Mouse (Mus musculus) embryo, embryonic 11 days (tissue): Measurements from ENCODE around the gene Osgep.
A peak's percentile ranks its signal among the peaks of the same experiment; 100 is the strongest.
"Not testable (repeated sequence)": the region's sequence is repeated elsewhere in the genome, so short reads cannot be mapped to it uniquely, and the experiment has no call there.

Source experiments
- DNase-seq: peaks from one replicate; pipeline ENCODE4 v3.0.0-alpha.2; 2015

Osgep gene

GRCm38 (mm10) chr14:50930754-50931492 is 6.2 kb upstream of the Osgep start, which contains the start of the genes Pip4p1 and Pnp:
Gene Pip4p1 (minus strand): TSS chr14:50930856.
Gene Pnp (plus strand): TSS chr14:50931082.
- peak; percentile 100 for DNase-seq

GRCm38 (mm10) chr14:50930377-50930753 is 5.7 kb upstream of the Osgep start:
- no peak for DNase-seq

- DNase-seq: peak; percentile 6
Observed at GRCm38 (mm10) chr14:50929951-50930350, 5.3 kb upstream of the Osgep start.

DNA sequence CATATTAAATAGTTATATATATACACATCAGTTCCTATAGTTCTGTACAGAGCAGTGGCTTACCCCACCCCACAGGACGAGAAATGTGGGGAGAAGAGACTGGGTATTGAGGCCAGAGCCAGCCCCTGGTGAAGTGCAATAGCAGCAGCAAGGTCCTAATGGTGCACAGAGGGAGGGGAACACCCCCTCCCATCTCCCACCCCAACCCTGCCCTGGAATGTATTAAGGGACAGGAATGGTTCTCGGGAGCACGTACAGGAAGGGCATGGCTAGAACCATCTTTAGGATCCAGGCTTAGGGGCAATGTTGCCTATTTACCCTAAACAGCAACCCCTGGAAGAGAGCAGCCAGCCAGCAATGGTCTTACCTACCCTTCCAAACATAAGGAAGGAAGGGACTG is 2.7 kb upstream of the Osgep start:
- DNase-seq: no peak

GRCm38 (mm10) chr14:50925111-50925920 is 623 bp upstream of the Osgep start:
- peak; percentile 25 for DNase-seq

- DNase-seq: not testable (repeated sequence)
Observed at GRCm38 (mm10) chr14:50923437-50923836, 1.3 kb downstream of the Osgep start.

DNA sequence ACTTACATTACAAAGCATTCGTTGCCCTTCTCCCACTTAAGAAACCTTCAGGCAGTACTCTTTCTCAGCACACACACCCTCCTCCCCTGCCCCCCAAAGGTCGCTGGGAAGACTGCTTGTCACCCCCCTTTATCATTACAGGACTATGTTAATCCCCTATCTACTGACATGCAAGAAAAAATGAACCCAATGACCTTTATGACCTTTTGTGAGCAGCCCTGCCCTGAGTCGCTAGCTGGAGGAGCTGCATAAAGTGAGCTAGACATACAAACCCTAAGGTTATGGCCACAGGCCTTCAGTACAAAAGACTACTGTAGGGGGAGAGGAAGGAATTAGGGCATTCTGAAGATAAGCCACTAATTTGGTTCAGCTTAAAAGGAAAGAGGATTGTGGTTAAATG is 13.3 kb downstream of the Osgep start:
- DNase-seq: no peak

GRCm38 (mm10) chr14:50908126-50908525 is 16.6 kb downstream of the Osgep start:
- DNase-seq: no peak

- DNase-seq: not testable (repeated sequence)
Observed at GRCm38 (mm10) chr14:50905327-50905726, 19.4 kb downstream of the Osgep start.

DNA sequence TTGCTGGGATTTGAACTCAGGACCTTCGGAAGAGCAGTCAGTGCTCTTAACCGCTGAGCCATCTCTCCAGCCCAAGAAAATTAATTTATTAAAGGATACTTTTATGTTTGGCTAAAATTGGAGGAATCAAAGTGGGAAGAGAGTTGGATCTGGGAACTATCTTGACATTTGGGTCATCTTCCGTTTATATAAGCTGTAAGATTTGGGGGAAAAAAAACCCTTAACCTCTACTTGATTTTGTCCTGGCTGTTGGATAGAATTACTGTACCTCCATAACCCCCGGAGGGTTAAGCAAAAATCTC is 19.9 kb downstream of the Osgep start:
- DNase-seq: no peak

- DNase-seq: peak; percentile 80
Observed at GRCm38 (mm10) chr14:50903973-50904827, 20.5 kb downstream of the Osgep start.

GRCm38 (mm10) chr14:50897992-50898391 is 26.7 kb downstream of the Osgep start:
- DNase-seq: not testable (repeated sequence)

DNA sequence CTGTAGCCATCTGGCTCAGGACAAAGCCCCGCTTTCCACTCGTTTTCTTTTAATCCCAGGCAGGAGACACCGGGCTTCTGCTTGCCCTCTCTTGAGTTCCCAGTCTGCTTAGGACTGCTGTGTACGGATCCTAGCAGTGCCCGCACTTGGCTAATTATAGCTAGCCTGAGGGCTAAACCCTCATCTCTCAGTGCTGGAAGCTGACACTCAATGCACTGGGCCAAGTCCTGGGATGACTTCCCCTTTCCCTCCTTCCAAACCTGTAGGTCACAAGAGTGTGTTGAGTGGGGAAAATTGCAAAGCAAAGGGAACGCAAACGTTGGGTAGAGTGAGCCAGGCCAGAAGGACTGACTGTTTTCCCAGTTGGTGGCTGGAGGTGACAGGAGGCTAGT is 27.3 kb downstream of the Osgep start, which contains the start of gene Klhl33:
TSS of gene Klhl33 (minus strand) at position 134 of the 392 bp plus-strand sequence.
- peak; percentile 9 for DNase-seq

DNA sequence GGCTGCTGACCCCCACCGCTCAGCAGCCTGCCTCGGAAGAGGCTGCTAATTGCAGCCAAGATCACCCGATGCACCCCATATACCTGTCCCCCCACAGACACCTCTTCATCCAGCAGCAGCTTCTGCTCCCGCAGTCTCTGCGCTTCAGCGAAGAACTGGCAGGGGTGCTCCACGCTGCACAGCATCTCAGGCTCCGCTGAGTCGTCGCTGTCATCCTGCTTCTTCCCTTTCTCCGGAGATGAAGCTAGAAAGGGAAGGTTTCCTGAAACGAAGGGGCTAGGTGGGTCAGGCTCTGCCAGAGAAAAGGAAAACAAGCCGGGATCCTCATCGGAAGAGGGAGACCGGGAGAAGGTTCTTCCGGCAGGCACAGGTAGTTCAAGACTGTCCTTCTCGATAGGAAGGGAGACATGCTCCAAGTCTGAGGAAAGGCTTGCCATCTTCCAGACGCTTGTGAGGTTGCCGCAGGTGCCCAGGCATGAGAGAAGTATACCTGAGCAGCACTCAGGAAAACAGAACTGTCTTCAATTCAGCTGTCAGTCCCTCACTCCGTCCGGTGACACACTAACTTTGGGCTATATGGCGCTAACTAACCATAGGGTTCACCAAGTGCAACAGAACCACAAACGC is 27.8 kb downstream of the Osgep start:
- DNase-seq: peak; percentile 22

DNA sequence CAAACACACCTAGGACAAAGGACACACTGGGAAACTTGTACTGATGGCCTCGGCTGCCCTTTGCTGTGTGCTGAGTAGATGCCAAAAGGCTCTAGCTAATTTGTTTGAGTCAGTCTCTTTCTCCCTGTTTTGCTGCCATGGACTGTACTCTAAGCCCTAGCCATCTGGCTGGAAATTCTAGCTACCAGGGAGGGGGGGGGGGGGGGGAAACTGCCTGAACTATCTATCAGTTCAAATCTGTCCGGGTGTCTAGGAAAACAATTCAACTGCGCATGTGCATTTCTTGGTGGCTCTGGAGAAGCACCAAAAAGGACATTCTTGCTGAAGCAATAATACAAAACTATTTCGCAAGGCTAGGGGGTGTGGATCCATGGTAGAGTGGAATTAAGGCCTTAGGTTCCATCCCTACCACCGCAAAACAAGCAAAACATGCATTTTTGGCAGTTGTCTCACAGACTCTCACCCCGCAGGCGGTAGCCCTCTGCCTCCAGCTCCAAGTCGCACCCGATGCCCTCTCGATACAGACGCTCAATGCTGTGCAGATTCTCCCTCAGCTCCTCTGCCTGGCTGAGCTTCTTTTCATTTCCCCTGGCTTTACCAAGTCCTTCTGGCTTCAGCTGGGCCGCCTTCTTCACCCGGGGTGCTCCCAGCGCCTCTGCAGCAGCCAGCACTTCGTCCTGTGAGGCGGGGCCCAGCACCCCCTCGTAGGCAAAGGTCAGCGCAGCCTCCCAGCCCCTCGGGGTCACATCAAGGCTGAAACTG is 28.5 kb downstream of the Osgep start:
- DNase-seq: peak; percentile 30

DNA sequence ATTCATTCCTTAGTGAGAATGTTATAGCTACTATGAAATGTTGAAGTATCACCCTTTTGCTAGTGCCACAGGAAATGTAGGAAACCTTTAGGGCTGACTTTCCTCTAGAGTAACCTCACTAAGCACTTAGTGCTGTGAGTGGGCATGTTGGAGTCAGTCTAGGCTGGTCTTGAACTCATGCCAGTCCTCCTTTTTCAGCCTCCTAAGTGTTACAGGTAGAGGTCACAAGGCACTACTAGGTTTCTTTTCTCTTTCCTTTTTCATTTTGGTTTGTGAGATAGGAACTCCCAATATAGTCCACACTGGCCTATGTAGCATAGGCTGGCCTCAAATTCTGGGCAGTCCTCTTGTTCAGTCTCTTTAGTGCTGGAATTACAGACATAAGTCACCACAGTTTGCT is 29.3 kb downstream of the Osgep start:
- no peak for DNase-seq

DNA sequence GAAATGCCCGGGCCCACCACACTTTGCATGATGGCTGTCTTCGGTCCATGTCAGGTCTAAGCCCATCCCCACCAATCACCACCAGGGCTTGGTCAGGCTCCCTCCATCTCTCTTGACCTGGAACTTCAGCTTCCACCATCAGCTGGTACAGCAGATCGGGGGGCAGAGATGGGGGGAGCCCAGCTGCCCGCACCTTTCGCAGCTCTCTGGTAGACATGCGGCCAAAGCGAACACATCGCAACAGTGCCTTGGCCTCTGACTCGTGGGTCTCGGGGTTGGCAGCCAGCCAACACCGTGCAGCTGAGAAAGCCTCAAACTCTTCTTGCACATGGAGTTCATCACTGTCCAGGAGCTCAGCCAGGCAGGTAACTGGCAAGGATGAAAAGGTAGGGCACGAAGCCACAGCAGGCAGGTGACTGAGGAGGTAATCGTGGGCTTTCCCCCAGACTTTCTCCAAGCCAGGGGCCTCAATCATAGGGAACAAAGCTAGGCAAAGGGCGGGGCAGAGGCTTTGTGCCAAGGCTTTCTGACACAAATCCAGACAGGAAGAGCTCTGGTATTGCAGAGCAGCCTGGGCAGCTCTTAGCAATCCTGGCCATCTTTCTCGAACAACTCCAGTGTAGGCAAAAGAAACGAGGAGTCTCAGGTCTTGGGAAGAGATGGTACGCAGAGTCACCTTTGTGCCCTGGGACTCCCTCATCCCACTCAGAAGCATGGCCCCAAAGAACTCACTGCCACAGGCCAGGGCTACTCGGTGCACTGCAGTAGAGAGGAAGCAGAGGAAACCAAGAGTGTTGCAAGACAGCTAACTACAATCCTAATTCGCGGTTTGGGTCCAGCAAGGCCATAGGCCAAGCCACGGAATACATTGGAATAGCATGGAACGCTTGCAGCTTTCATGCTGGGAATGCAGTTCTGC is 31.9 kb downstream of the Osgep start:
- DNase-seq: no peak

GRCm38 (mm10) chr14:50892091-50892490 is 32.6 kb downstream of the Osgep start:
- DNase-seq: no peak

GRCm38 (mm10) chr14:50891621-50892020 is 33.1 kb downstream of the Osgep start:
- no peak for DNase-seq

GRCm38 (mm10) chr14:50876236-50876950 is 48.3 kb downstream of the Osgep start:
- DNase-seq: no peak
